Mouse (Mus musculus): ENCODE data around the gene Mmp11. TPM values are rescaled to one million over a fixed set of nuclear protein-coding genes. Genes with fewer than 3 reads are reported as not detected.

The Mmp11 gene
- polyA plus RNA-seq, 1 experiment = 4.6 TPM

DNA sequence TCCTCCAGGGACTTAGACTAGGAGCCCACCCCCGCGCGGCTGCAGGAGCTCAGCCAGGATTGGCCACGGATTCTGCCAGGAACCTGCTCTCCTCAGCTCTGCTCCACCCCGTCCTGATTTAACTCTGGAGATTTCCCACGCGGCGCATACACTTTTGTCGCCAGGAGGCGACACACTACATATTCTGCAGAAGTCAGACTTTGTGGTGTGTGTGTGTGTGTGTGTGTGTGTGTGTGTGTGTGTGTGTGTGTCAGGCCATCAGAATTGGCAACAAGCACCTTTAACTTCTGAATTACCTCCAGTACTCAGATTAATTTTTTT lies 53.1 kb downstream of the Mmp11 start:
- 2% methylated on average over 10 of the region's 10 CpGs for WGBS
- TF ChIP-seq CTCF (IDR thresholded peaks at IDR 0.05; ENCODE audit: control insufficient read depth, insufficient read depth, low read length) (peak; percentile 42; the same call in 1 of the 2 replicates), POLR2A (IDR thresholded peaks at IDR 0.05; ENCODE audit: borderline replicate concordance, control insufficient read depth, low read depth, low read length) (no peak)
- Histone ChIP-seq H3K4me3 (replicated peaks; ENCODE audit: control insufficient read depth, low read depth, low read length) (no peak overlapping the region), H3K27ac (ENCODE audit: control insufficient read depth, insufficient read depth, low read depth, low read length, poor library complexity) (no peak overlapping the region), H3K4me1 (ENCODE audit: control insufficient read depth, insufficient read depth, low read length) (no peaks in the 10 kb centered on the region)

GRCm38 (mm10) chr10:75882433-75883231 lies 53.7 kb downstream of the Mmp11 start:
- no peaks in the 10 kb centered on the region for H3K4me1 ChIP-seq (ENCODE audit: control insufficient read depth, insufficient read depth, low read length)
- WGBS = 40% methylated on average over 15 of the region's 15 CpGs
- H3K27ac ChIP-seq (ENCODE audit: control insufficient read depth, insufficient read depth, low read depth, low read length, poor library complexity) = no peak overlapping the region
- H3K4me3 ChIP-seq (replicated peaks; ENCODE audit: control insufficient read depth, low read depth, low read length) = no peak overlapping the region
- TF ChIP-seq CTCF (IDR thresholded peaks at IDR 0.05; ENCODE audit: control insufficient read depth, insufficient read depth, low read length) (no peak), POLR2A (IDR thresholded peaks at IDR 0.05; ENCODE audit: borderline replicate concordance, control insufficient read depth, low read depth, low read length) (no peak)

DNA sequence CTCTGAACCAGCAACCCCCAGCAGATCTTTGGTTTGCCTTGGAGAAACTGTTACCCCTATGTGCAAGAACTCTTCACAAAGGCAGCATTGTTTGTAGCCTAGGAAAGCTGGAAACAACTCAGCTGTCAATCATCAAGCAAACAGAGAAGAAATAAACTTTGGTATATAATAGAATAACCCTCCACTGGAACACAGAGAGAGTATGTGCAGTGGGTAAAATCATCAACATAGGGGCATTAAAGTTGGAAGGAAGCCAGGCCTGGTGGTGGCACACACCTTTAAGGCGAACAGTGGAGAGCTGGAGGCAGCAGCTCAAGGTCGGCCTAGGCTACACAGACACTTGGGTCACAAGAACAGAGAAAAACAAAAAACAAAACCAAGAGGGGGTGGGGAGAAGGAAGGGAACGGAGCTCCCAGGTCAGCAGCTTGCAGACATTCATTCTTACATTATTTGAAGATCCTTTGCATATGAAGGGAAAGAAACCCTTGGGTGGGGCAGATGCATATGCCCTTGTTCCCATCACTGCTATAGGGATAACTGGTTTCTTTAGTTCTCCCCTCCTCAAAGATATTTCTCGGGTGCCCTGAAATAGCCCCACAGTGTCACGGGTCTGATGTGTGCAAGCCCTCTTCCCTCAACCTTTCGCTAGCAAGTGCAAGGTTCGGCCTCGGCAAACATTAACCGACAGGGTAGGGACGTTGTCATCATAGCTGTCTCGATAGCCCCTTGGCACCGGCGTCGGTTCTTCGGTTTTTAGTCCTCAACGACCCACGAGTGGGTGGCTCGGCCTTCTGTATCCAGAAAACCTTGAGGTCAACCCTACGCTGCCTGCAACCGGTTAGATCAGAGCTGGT lies 54.5 kb downstream of the Mmp11 start:
- Histone ChIP-seq H3K4me3 (replicated peaks; ENCODE audit: control insufficient read depth, low read depth, low read length) (no peak overlapping the region), H3K4me1 (ENCODE audit: control insufficient read depth, insufficient read depth, low read length) (no peaks in the 10 kb centered on the region), H3K27ac (ENCODE audit: control insufficient read depth, insufficient read depth, low read depth, low read length, poor library complexity) (no peak overlapping the region)
- 68% methylated on average over 20 of the region's 20 CpGs for WGBS
- TF ChIP-seq POLR2A (IDR thresholded peaks at IDR 0.05; ENCODE audit: borderline replicate concordance, control insufficient read depth, low read depth, low read length) = no peak
- no peak for TF ChIP-seq CTCF (IDR thresholded peaks at IDR 0.05; ENCODE audit: control insufficient read depth, insufficient read depth, low read length)

DNA sequence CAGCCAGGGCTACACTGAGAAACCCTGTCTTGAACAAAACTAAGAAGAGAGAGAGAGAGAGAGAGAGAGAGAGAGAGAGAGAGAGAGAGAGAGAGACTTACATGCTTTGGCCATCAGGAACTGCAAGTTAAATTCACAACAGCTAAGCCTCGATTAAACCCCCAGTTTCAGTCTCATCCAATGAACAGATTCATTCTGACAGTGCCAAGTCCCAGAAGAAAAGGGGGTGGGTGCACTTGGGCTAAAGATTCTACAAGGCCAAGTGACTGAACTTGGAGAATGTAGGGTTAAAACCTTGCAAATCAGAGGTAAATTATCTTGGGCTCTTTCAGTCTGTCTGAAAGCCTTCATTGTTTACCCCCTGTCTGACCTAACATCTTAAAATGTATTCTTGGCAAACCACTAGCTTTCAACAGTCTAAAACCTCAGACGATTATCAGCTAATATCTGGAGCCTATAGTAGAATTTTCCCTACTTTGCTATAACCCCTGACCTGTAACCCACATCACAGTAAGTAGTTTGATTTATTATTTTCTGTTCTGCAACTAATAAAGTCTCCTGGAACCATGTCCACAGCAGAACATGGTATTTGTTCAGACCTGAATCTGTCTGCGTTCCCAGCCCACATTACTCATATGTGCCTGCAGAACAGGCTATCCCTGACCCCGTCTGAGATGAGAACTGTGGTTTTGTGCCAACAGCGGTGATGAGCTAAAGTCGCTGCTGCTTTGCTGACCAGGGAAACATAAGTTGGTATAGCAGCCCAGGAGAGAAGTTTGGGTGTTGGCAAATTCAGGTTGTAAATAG lies 55.3 kb downstream of the Mmp11 start:
- H3K27ac ChIP-seq (ENCODE audit: control insufficient read depth, insufficient read depth, low read depth, low read length, poor library complexity) = no peak overlapping the region
- WGBS = 64% methylated on average over 6 of the region's 6 CpGs
- no peak for TF ChIP-seq POLR2A (IDR thresholded peaks at IDR 0.05; ENCODE audit: borderline replicate concordance, control insufficient read depth, low read depth, low read length)
- TF ChIP-seq CTCF (IDR thresholded peaks at IDR 0.05; ENCODE audit: control insufficient read depth, insufficient read depth, low read length) = no peak
- H3K4me3 ChIP-seq (replicated peaks; ENCODE audit: control insufficient read depth, low read depth, low read length) = no peak overlapping the region
- H3K4me1 ChIP-seq (ENCODE audit: control insufficient read depth, insufficient read depth, low read length) = no peaks in the 10 kb centered on the region

DNA sequence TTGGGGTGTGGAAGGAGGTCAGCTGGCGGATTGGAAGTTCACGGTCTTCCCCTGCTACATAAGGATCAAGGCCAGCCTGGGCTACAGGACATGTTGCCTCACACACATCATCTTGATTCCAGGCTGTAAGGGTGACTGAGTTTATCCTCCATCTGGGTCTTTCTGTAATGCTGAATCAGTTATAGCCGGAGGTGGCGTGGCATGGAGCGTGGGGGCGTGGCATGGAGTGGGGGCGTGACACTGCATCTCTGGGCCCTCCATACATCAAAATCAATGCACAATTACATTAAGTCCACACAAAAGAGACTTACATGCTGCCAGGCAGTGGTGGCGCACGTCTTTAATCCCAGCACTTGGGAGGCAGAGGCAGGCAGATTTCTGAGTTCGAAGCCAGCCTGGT lies 55.9 kb downstream of the Mmp11 start:
- 89% methylated on average over 10 of the region's 10 CpGs for WGBS
- TF ChIP-seq POLR2A (IDR thresholded peaks at IDR 0.05; ENCODE audit: borderline replicate concordance, control insufficient read depth, low read depth, low read length) (no peak), CTCF (IDR thresholded peaks at IDR 0.05; ENCODE audit: control insufficient read depth, insufficient read depth, low read length) (no peak)
- H3K4me1 ChIP-seq (ENCODE audit: control insufficient read depth, insufficient read depth, low read length) = no peaks in the 10 kb centered on the region
- no peak overlapping the region for H3K4me3 ChIP-seq (replicated peaks; ENCODE audit: control insufficient read depth, low read depth, low read length)
- H3K27ac ChIP-seq (ENCODE audit: control insufficient read depth, insufficient read depth, low read depth, low read length, poor library complexity) = no peak overlapping the region

DNA sequence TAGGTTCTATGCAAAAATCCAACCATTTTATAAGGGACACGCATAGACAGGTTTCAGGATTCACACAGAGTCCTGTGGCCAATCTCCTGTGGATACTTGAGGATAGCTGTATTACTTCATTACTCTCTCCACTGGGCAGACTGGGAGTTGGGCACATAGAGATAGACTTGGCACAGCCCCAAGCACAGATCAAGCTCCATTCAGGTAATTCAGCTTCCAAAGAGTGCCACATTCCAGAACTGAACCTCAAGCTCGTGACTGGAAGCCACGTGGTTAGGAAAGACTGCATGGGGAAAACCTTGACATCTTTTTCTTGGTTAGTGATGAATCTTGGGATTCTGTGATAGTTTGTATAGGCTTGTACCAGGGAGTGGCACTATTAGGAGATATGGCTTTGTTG lies 57.5 kb downstream of the Mmp11 start:
- WGBS = 77% methylated on average over 3 of the region's 3 CpGs
- Histone ChIP-seq H3K27ac (ENCODE audit: control insufficient read depth, insufficient read depth, low read depth, low read length, poor library complexity) (no peak overlapping the region), H3K4me1 (ENCODE audit: control insufficient read depth, insufficient read depth, low read length) (no peaks in the 10 kb centered on the region), H3K4me3 (replicated peaks; ENCODE audit: control insufficient read depth, low read depth, low read length) (no peak overlapping the region)
- TF ChIP-seq POLR2A (IDR thresholded peaks at IDR 0.05; ENCODE audit: borderline replicate concordance, control insufficient read depth, low read depth, low read length) (no peak), CTCF (IDR thresholded peaks at IDR 0.05; ENCODE audit: control insufficient read depth, insufficient read depth, low read length) (no peak)

- 68% methylated on average over 10 of the region's 10 CpGs for WGBS
- Histone ChIP-seq H3K4me3 (replicated peaks; ENCODE audit: control insufficient read depth, low read depth, low read length) (no peak overlapping the region), H3K27ac (ENCODE audit: control insufficient read depth, insufficient read depth, low read depth, low read length, poor library complexity) (no peak overlapping the region), H3K4me1 (ENCODE audit: control insufficient read depth, insufficient read depth, low read length) (no peaks in the 10 kb centered on the region; the same call in 1 of the 2 replicates)
- TF ChIP-seq POLR2A (IDR thresholded peaks at IDR 0.05; ENCODE audit: borderline replicate concordance, control insufficient read depth, low read depth, low read length) (no peak), CTCF (IDR thresholded peaks at IDR 0.05; ENCODE audit: control insufficient read depth, insufficient read depth, low read length) (no peak)
Observed at GRCm38 (mm10) chr10:75873543-75874170, 62.6 kb downstream of the Mmp11 start.

Other genes starting within 250 kb of the Mmp11 start
- 26.2 and 55.3 TPM in 2 replicates for gene Cabin1, start 172.2 kb downstream of the Mmp11 start, polyA plus RNA-seq (2011; ENCODE audit: insufficient read depth, insufficient read length, low replicate concordance, missing spikeins)
- gene Ddt, start 163.1 kb downstream of the Mmp11 start, polyA plus RNA-seq (2011; ENCODE audit: insufficient read depth, insufficient read length, low replicate concordance, missing spikeins) = 9.3 and 20.0 TPM in 2 replicates
- not detected in 2 replicates for gene Gm20441, start 155.5 kb downstream of the Mmp11 start, polyA plus RNA-seq (2011; ENCODE audit: insufficient read depth, insufficient read length, low replicate concordance, missing spikeins)
- gene Gstt3, start 155.1 kb downstream of the Mmp11 start, polyA plus RNA-seq (2011; ENCODE audit: insufficient read depth, insufficient read length, low replicate concordance, missing spikeins) = 1.6 and 4.3 TPM in 2 replicates
- 19.9 and 22.5 TPM in 2 replicates for gene Gstt1, start 137.9 kb downstream of the Mmp11 start, polyA plus RNA-seq (2011; ENCODE audit: insufficient read depth, insufficient read length, low replicate concordance, missing spikeins)
- gene Gstt4, start 114.0 kb downstream of the Mmp11 start, polyA plus RNA-seq (2011; ENCODE audit: insufficient read depth, insufficient read length, low replicate concordance, missing spikeins) = not detected in 2 replicates
- 18.1 and 28.1 TPM in 2 replicates for gene Gstt2, start 99.1 kb downstream of the Mmp11 start, polyA plus RNA-seq (2011; ENCODE audit: insufficient read depth, insufficient read length, low replicate concordance, missing spikeins)
- gene Mif, start 76.3 kb downstream of the Mmp11 start, polyA plus RNA-seq (2011; ENCODE audit: insufficient read depth, insufficient read length, low replicate concordance, missing spikeins) = 205 and 344 TPM in 2 replicates
- gene Derl3, start 43.1 kb downstream of the Mmp11 start, polyA plus RNA-seq (2011; ENCODE audit: insufficient read depth, insufficient read length, low replicate concordance, missing spikeins) = 1.2 and 2.5 TPM in 2 replicates
- 22.7 and 33.8 TPM in 2 replicates for gene Smarcb1, start 14.9 kb downstream of the Mmp11 start, polyA plus RNA-seq (2011; ENCODE audit: insufficient read depth, insufficient read length, low replicate concordance, missing spikeins)
- gene Chchd10, start 3.4 kb downstream of the Mmp11 start, polyA plus RNA-seq (2011; ENCODE audit: insufficient read depth, insufficient read length, low replicate concordance, missing spikeins) = 78.1 and 103 TPM in 2 replicates
- gene Gm867, start 4.2 kb upstream of the Mmp11 start, polyA plus RNA-seq (2011; ENCODE audit: insufficient read depth, insufficient read length, low replicate concordance, missing spikeins) = 35.4 and 49.8 TPM in 2 replicates
- 41.8 and 84.9 TPM in 2 replicates for gene Vpreb3, start 6.6 kb upstream of the Mmp11 start, polyA plus RNA-seq (2011; ENCODE audit: insufficient read depth, insufficient read length, low replicate concordance, missing spikeins)
- gene Gm5134, start 18.0 kb upstream of the Mmp11 start, polyA plus RNA-seq (2011; ENCODE audit: insufficient read depth, insufficient read length, low replicate concordance, missing spikeins) = not detected in 2 replicates
- gene Zfp280b, start 96.2 kb upstream of the Mmp11 start, polyA plus RNA-seq (2011; ENCODE audit: insufficient read depth, insufficient read length, low replicate concordance, missing spikeins) = 3.1 and 4.7 TPM in 2 replicates
- not detected in 2 replicates for gene Slc5a4b, start 174.5 kb upstream of the Mmp11 start, polyA plus RNA-seq (2011; ENCODE audit: insufficient read depth, insufficient read length, low replicate concordance, missing spikeins)
- not detected in 2 replicates for gene Slc5a4a, start 211.0 kb upstream of the Mmp11 start, polyA plus RNA-seq (2011; ENCODE audit: insufficient read depth, insufficient read length, low replicate concordance, missing spikeins)